Comparison of ENCODE assay signal across 8 mouse cellular contexts in genomic region chr11:79703452-79703851, GRCm38 (mm10).
DNase-seq lines count a peak whose midpoint lies in the region; ATAC-seq and TF ChIP-seq lines count a peak whose summit lies in the region.

No protein-coding gene starts in this region.

- peaks cover 56% of the 10 kb centered on the region for H3K4me1 ChIP-seq in E14TG2a.4 (replicated peaks; ENCODE audit: low read depth, low read length)
- peaks cover 3% of the 10 kb centered on the region; the same call in 1 of the 2 replicates for H3K4me1 ChIP-seq in cortical plate, adult 2 months (ENCODE audit: control insufficient read depth, insufficient read depth, low read length)
- peaks cover 41% of the 10 kb centered on the region for H3K4me1 ChIP-seq in heart, embryonic 13.5 days
- H3K4me1 ChIP-seq in kidney, postnatal 0 days (replicated peaks; ENCODE audit: insufficient read depth, low read length): peaks cover 8% of the 10 kb centered on the region; the same call in 1 of the 2 replicates
- H3K4me1 ChIP-seq in small intestine, adult 2 months (ENCODE audit: control insufficient read depth, insufficient read depth, insufficient read length, low read length): peaks cover 3% of the 10 kb centered on the region; the same call in 1 of the 2 replicates

- peaks cover 12% of the 10 kb centered on the region for H3K36me3 ChIP-seq in E14TG2a.4 (ENCODE audit: insufficient read depth, low read length)
- peaks cover 19% of the 10 kb centered on the region for H3K36me3 ChIP-seq in heart, embryonic 13.5 days
- H3K36me3 ChIP-seq in kidney, postnatal 0 days (ENCODE audit: insufficient read depth, low read length): 0 out of 2 replicates have a peak, but pooled peaks cover 3% of the 10 kb centered on the region
- no peaks in the 10 kb centered on the region for H3K36me3 ChIP-seq in small intestine, adult 2 months (ENCODE audit: control insufficient read depth, insufficient read depth, low read length)

- no peak for ATAC-seq in heart, embryonic 13.5 days (ENCODE audit: extremely low read depth, insufficient number of reproducible peaks, low FRiP score, low TSS enrichment)
- peak; percentile 44; the same call in 1 of the 2 replicates for ATAC-seq in kidney, postnatal 0 days (replicated peaks; ENCODE audit: low FRiP score, low read depth)

- DNase-seq in 416B (ENCODE audit: low read depth): peak; percentile 97
- peak; percentile 81 for DNase-seq in kidney, postnatal 0 days (ENCODE audit: low spot score)
- peak; percentile 57 for DNase-seq in lung, postnatal 25 days (ENCODE audit: low spot score)
- no peak for DNase-seq in adrenal gland, adult 18-20 months (ENCODE audit: low spot score in 2 of 2)

- no peak overlapping the region for H3K27ac ChIP-seq in cortical plate, adult 2 months (ENCODE audit: insufficient read depth, low read length)
- H3K27ac ChIP-seq in heart, embryonic 13.5 days (replicated peaks): peak overlapping the region; percentile 99
- H3K27ac ChIP-seq in kidney, postnatal 0 days: peak overlapping the region; percentile 97
- H3K27ac ChIP-seq in small intestine, adult 2 months (ENCODE audit: insufficient read depth, low read depth, low read length): no peak overlapping the region

- H3K27me3 ChIP-seq in E14TG2a.4 (ENCODE audit: insufficient read depth, low read length): peaks cover under 1% of the 10 kb centered on the region; the same call in 1 of the 2 replicates
- H3K27me3 ChIP-seq in heart, embryonic 13.5 days (replicated peaks): no peaks in the 10 kb centered on the region; the same call in 1 of the 2 replicates
- no peaks in the 10 kb centered on the region for H3K27me3 ChIP-seq in kidney, postnatal 0 days (ENCODE audit: insufficient read depth, low read length)
- H3K27me3 ChIP-seq in small intestine, adult 2 months (ENCODE audit: control insufficient read depth, insufficient read depth, low read length): no peaks in the 10 kb centered on the region

- peak overlapping the region; percentile 98 for H3K4me3 ChIP-seq in E14TG2a.4 (replicated peaks; ENCODE audit: low read length)
- H3K4me3 ChIP-seq in cortical plate, adult 2 months (ENCODE audit: insufficient read depth, low read length): peak overlapping the region; percentile 89
- peak overlapping the region; percentile 80 for H3K4me3 ChIP-seq in heart, embryonic 13.5 days
- H3K4me3 ChIP-seq in kidney, postnatal 0 days (replicated peaks; ENCODE audit: low read depth, low read length): peak overlapping the region; percentile 76
- peak overlapping the region; percentile 82 for H3K4me3 ChIP-seq in small intestine, adult 2 months (ENCODE audit: low read depth, low read length)

- H3K9ac ChIP-seq in heart, embryonic 13.5 days: peak overlapping the region; percentile 97
- peak overlapping the region; percentile 93 for H3K9ac ChIP-seq in kidney, postnatal 0 days (ENCODE audit: low read depth, low read length)

- 2% methylated on average over 5 of the region's 5 CpGs for WGBS in heart, embryonic 13.5 days
- WGBS in kidney, postnatal 0 days: 3% methylated on average over 5 of the region's 5 CpGs
- WGBS in small intestine, adult 2 months: under 1% methylated on average over 5 of the region's 5 CpGs

- TF ChIP-seq CTCF in E14TG2a.4 (conservative IDR thresholded peaks at IDR 0.05; ENCODE audit: low read length): 0 out of 2 replicates have a peak, but pooled peaks have one; percentile 6
- TF ChIP-seq CTCF in cortical plate, adult 2 months (IDR thresholded peaks at IDR 0.05; ENCODE audit: extremely low read depth, insufficient read depth, low read length): peak; percentile 24; the same call in 1 of the 2 replicates
- peak; percentile 58 for TF ChIP-seq CTCF in kidney, postnatal 0 days (IDR thresholded peaks at IDR 0.05; ENCODE audit: low read depth)
- no peak for TF ChIP-seq CTCF in small intestine, adult 2 months (IDR thresholded peaks at IDR 0.05; ENCODE audit: extremely low read depth, insufficient read length, insufficient replicate concordance, low read depth, low read length)

- peak overlapping the region; percentile 80 for H3K4me2 ChIP-seq in heart, embryonic 13.5 days
- H3K4me2 ChIP-seq in kidney, postnatal 0 days (ENCODE audit: low read length): peak overlapping the region; percentile 59

- no peak for TF ChIP-seq POLR2A in cortical plate, adult 2 months (IDR thresholded peaks at IDR 0.05; ENCODE audit: extremely low read depth, insufficient read depth, low read length)
- TF ChIP-seq POLR2A in small intestine, adult 2 months (IDR thresholded peaks at IDR 0.05; ENCODE audit: low read depth, low read length): no peak

- H3K9me3 ChIP-seq in E14TG2a.4 (ENCODE audit: low read length): no peaks in the 10 kb centered on the region
- H3K9me3 ChIP-seq in heart, embryonic 13.5 days: no peaks in the 10 kb centered on the region
- H3K9me3 ChIP-seq in kidney, postnatal 0 days (replicated peaks; ENCODE audit: low read length): no peaks in the 10 kb centered on the region

Comparison
In these comparisons a context has a peak if more than half of its experiments do, and no peak if none do; other contexts are left out.
1. DNase-seq: peak in 416B (single experiment), kidney, postnatal 0 days (single experiment) and lung, postnatal 25 days (single experiment); none in adrenal gland, adult 18-20 months (0 of 2).
2. H3K27ac ChIP-seq: peak in heart, embryonic 13.5 days (single experiment) and kidney, postnatal 0 days (single experiment); none in cortical plate, adult 2 months (single experiment) and small intestine, adult 2 months (single experiment).
3. Peak in every context shown above with its lines, with median percentiles within 50 percentile points of each other: H3K4me3 ChIP-seq.